Mouse (Mus musculus): ENCODE measurements around the gene Gdpd2. TPM values are rescaled to one million over a fixed set of nuclear protein-coding genes. Genes with fewer than 3 reads are reported as not detected.

Gene Gdpd2
- polyA plus RNA-seq, 1 experiment = not detected

- H3K27ac ChIP-seq (ENCODE audit: insufficient read depth, low read length) = no peak overlapping the region
- H3K4me3 ChIP-seq (ENCODE audit: low read depth, low read length) = peak overlapping the region; percentile 86
- peaks cover 2% of the 10 kb centered on the region for H3K4me1 ChIP-seq (ENCODE audit: control insufficient read depth, insufficient read depth, low read length)
- no peaks in the 10 kb centered on the region for H3K36me3 ChIP-seq (ENCODE audit: control insufficient read depth, insufficient read depth, low read length, poor library complexity, severe bottlenecking)
- H3K9me3 ChIP-seq (replicated peaks; ENCODE audit: control insufficient read depth, insufficient read depth, low read length, poor library complexity, severe bottlenecking) = no peaks in the 10 kb centered on the region
- no peaks in the 10 kb centered on the region for H3K27me3 ChIP-seq (ENCODE audit: control insufficient read depth, insufficient read depth, low read length, poor library complexity, severe bottlenecking)
- H3K9ac ChIP-seq (ENCODE audit: low read depth, poor library complexity, severe bottlenecking) = peak overlapping the region; percentile 77
- TF ChIP-seq POLR2A (IDR thresholded peaks at IDR 0.05; ENCODE audit: insufficient read depth, low read length) = no peak
- no peak for TF ChIP-seq CTCF (IDR thresholded peaks at IDR 0.05; ENCODE audit: low read depth, low read length)
- TF ChIP-seq EP300 (IDR thresholded peaks at IDR 0.05; ENCODE audit: insufficient read depth, low read depth, low read length) = no peak
Observed at GRCm38 (mm10) chrX:100774341-100774811, 44.7 kb downstream of the Gdpd2 start.

GRCm38 (mm10) chrX:100775405-100775804 is 45.7 kb downstream of the Gdpd2 start:
- Histone ChIP-seq H3K4me3 (ENCODE audit: low read depth, low read length) (no peak overlapping the region), H3K27ac (ENCODE audit: insufficient read depth, low read length) (no peak overlapping the region), H3K4me1 (ENCODE audit: control insufficient read depth, insufficient read depth, low read length) (peaks cover 3% of the 10 kb centered on the region), H3K27me3 (ENCODE audit: control insufficient read depth, insufficient read depth, low read length, poor library complexity, severe bottlenecking) (no peaks in the 10 kb centered on the region), H3K9ac (ENCODE audit: low read depth, poor library complexity, severe bottlenecking) (no peak overlapping the region), H3K36me3 (ENCODE audit: control insufficient read depth, insufficient read depth, low read length, poor library complexity, severe bottlenecking) (no peaks in the 10 kb centered on the region), H3K9me3 (replicated peaks; ENCODE audit: control insufficient read depth, insufficient read depth, low read length, poor library complexity, severe bottlenecking) (no peaks in the 10 kb centered on the region)
- no peak for TF ChIP-seq EP300 (IDR thresholded peaks at IDR 0.05; ENCODE audit: insufficient read depth, low read depth, low read length)
- TF ChIP-seq CTCF (IDR thresholded peaks at IDR 0.05; ENCODE audit: low read depth, low read length) = no peak
- TF ChIP-seq POLR2A (IDR thresholded peaks at IDR 0.05; ENCODE audit: insufficient read depth, low read length) = no peak

- H3K27ac ChIP-seq (ENCODE audit: insufficient read depth, low read length) = peak overlapping the region; percentile 20; the same call in 1 of the 2 replicates
- no peaks in the 10 kb centered on the region for H3K36me3 ChIP-seq (ENCODE audit: control insufficient read depth, insufficient read depth, low read length, poor library complexity, severe bottlenecking)
- no peak for TF ChIP-seq EP300 (IDR thresholded peaks at IDR 0.05; ENCODE audit: insufficient read depth, low read depth, low read length)
- TF ChIP-seq POLR2A (IDR thresholded peaks at IDR 0.05; ENCODE audit: insufficient read depth, low read length) = no peak
- no peak for TF ChIP-seq CTCF (IDR thresholded peaks at IDR 0.05; ENCODE audit: low read depth, low read length)
- no peak overlapping the region for H3K9ac ChIP-seq (ENCODE audit: low read depth, poor library complexity, severe bottlenecking)
- H3K9me3 ChIP-seq (replicated peaks; ENCODE audit: control insufficient read depth, insufficient read depth, low read length, poor library complexity, severe bottlenecking) = no peaks in the 10 kb centered on the region
- no peaks in the 10 kb centered on the region for H3K27me3 ChIP-seq (ENCODE audit: control insufficient read depth, insufficient read depth, low read length, poor library complexity, severe bottlenecking)
- H3K4me1 ChIP-seq (ENCODE audit: control insufficient read depth, insufficient read depth, low read length) = peaks cover 3% of the 10 kb centered on the region
- H3K4me3 ChIP-seq (ENCODE audit: low read depth, low read length) = no peak overlapping the region
Observed at GRCm38 (mm10) chrX:100776494-100776893, 46.8 kb downstream of the Gdpd2 start.

- Histone ChIP-seq H3K4me3 (ENCODE audit: low read depth, low read length) (peak overlapping the region; percentile 83), H3K27me3 (ENCODE audit: control insufficient read depth, insufficient read depth, low read length, poor library complexity, severe bottlenecking) (no peaks in the 10 kb centered on the region), H3K9me3 (replicated peaks; ENCODE audit: control insufficient read depth, insufficient read depth, low read length, poor library complexity, severe bottlenecking) (no peaks in the 10 kb centered on the region), H3K4me1 (ENCODE audit: control insufficient read depth, insufficient read depth, low read length) (peaks cover 3% of the 10 kb centered on the region), H3K9ac (ENCODE audit: low read depth, poor library complexity, severe bottlenecking) (peak overlapping the region; percentile 64), H3K27ac (ENCODE audit: insufficient read depth, low read length) (no peak overlapping the region; the same call in 1 of the 2 replicates), H3K36me3 (ENCODE audit: control insufficient read depth, insufficient read depth, low read length, poor library complexity, severe bottlenecking) (no peaks in the 10 kb centered on the region)
- TF ChIP-seq POLR2A (IDR thresholded peaks at IDR 0.05; ENCODE audit: insufficient read depth, low read length) (no peak), CTCF (IDR thresholded peaks at IDR 0.05; ENCODE audit: low read depth, low read length) (no peak), EP300 (IDR thresholded peaks at IDR 0.05; ENCODE audit: insufficient read depth, low read depth, low read length) (no peak)
Observed at GRCm38 (mm10) chrX:100776985-100777654, 47.4 kb downstream of the Gdpd2 start.

DNA sequence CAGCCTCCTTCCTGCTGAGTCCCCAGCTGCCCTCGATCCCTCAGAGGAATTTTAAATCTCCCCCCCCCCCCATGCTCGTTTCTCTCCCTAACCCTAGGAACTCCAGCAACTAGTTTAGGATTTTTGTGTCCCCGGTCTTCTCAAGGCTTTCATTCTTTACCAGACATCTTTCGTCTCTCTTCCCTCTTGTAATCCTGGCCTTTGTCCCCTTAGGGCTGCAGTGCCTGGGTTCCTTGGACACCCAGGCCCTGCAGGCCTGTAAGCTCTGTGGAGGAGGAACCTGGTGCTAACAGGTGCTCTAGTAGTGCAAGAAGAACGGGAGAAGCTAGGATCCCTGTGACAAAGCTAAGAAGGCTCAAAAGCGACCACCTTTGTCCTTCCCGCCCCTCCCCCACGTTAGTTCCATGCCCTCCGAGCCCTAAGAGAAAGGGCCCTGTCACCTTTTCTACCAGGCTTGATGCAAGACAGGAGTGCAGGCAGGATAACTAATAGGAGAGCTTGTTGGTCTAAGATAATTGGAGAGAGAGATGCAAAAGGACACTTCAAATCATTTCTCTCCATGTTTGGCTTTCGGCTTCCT is 48.1 kb downstream of the Gdpd2 start:
- Histone ChIP-seq H3K27me3 (ENCODE audit: control insufficient read depth, insufficient read depth, low read length, poor library complexity, severe bottlenecking) (no peaks in the 10 kb centered on the region), H3K27ac (ENCODE audit: insufficient read depth, low read length) (no peak overlapping the region)
- no peak for TF ChIP-seq CTCF (IDR thresholded peaks at IDR 0.05; ENCODE audit: low read depth, low read length)
- no peak for TF ChIP-seq EP300 (IDR thresholded peaks at IDR 0.05; ENCODE audit: insufficient read depth, low read depth, low read length)
- no peak for TF ChIP-seq POLR2A (IDR thresholded peaks at IDR 0.05; ENCODE audit: insufficient read depth, low read length)

DNA sequence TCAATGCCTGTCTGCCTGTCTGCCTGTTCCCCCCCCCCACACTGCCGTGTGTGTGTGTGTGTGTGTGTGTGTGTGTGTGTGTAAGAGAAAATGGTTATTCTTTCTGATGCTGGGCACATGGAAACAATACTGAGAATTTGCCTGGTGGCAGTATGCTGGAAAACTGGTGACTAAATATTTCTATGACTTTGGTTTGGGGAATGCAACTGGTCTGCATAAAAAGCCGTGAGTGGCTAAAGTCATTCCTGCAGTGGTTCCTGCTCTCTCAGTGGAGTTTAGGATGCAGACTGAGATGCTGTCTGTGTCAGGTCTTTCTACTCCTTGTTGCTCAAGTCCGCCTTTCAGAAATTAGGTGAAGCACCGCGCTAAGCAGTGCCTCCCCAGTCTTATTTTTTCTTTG is 48.7 kb downstream of the Gdpd2 start:
- no peak for TF ChIP-seq EP300 (IDR thresholded peaks at IDR 0.05; ENCODE audit: insufficient read depth, low read depth, low read length)
- no peak for TF ChIP-seq CTCF (IDR thresholded peaks at IDR 0.05; ENCODE audit: low read depth, low read length)
- TF ChIP-seq POLR2A (IDR thresholded peaks at IDR 0.05; ENCODE audit: insufficient read depth, low read length) = no peak
- Histone ChIP-seq H3K9me3 (replicated peaks; ENCODE audit: control insufficient read depth, insufficient read depth, low read length, poor library complexity, severe bottlenecking) (no peaks in the 10 kb centered on the region), H3K27me3 (ENCODE audit: control insufficient read depth, insufficient read depth, low read length, poor library complexity, severe bottlenecking) (no peaks in the 10 kb centered on the region), H3K4me1 (ENCODE audit: control insufficient read depth, insufficient read depth, low read length) (peaks cover 3% of the 10 kb centered on the region), H3K9ac (ENCODE audit: low read depth, poor library complexity, severe bottlenecking) (no peak overlapping the region), H3K36me3 (ENCODE audit: control insufficient read depth, insufficient read depth, low read length, poor library complexity, severe bottlenecking) (no peaks in the 10 kb centered on the region), H3K4me3 (ENCODE audit: low read depth, low read length) (no peak overlapping the region; the same call in 1 of the 2 replicates), H3K27ac (ENCODE audit: insufficient read depth, low read length) (no peak overlapping the region)

More for the DNA sequence above, 48.1 kb downstream of the Gdpd2 start:
- Histone ChIP-seq H3K9me3 (replicated peaks; ENCODE audit: control insufficient read depth, insufficient read depth, low read length, poor library complexity, severe bottlenecking) (no peaks in the 10 kb centered on the region), H3K4me1 (ENCODE audit: control insufficient read depth, insufficient read depth, low read length) (peaks cover 3% of the 10 kb centered on the region), H3K36me3 (ENCODE audit: control insufficient read depth, insufficient read depth, low read length, poor library complexity, severe bottlenecking) (no peaks in the 10 kb centered on the region), H3K4me3 (ENCODE audit: low read depth, low read length) (peak overlapping the region; percentile 83), H3K9ac (ENCODE audit: low read depth, poor library complexity, severe bottlenecking) (peak overlapping the region; percentile 64)

Other genes starting within 250 kb of the Gdpd2 start
- gene Igbp1, start 235.6 kb upstream of the Gdpd2 start, polyA plus RNA-seq (2011; ENCODE audit: insufficient read depth, insufficient read length, low read depth, missing spikeins) = 75.0 and 82.6 TPM in 2 replicates
- gene Dgat2l6, start 205.0 kb upstream of the Gdpd2 start, polyA plus RNA-seq (2011; ENCODE audit: insufficient read depth, insufficient read length, low read depth, missing spikeins) = not detected in 2 replicates
- gene Awat1, start 157.6 kb upstream of the Gdpd2 start, polyA plus RNA-seq (2011; ENCODE audit: insufficient read depth, insufficient read length, low read depth, missing spikeins) = not detected in 2 replicates
- gene P2ry4, start 135.0 kb upstream of the Gdpd2 start, polyA plus RNA-seq (2011; ENCODE audit: insufficient read depth, insufficient read length, low read depth, missing spikeins) = 1.1 and 1.6 TPM in 2 replicates
- not detected in 2 replicates for gene Arr3, start 124.4 kb upstream of the Gdpd2 start, polyA plus RNA-seq (2011; ENCODE audit: insufficient read depth, insufficient read length, low read depth, missing spikeins)
- gene Kif4, start 104.1 kb upstream of the Gdpd2 start, polyA plus RNA-seq (2011; ENCODE audit: insufficient read depth, insufficient read length, low read depth, missing spikeins) = 47.6 and 54.7 TPM in 2 replicates
- gene Pdzd11, start 103.3 kb upstream of the Gdpd2 start, polyA plus RNA-seq (2011; ENCODE audit: insufficient read depth, insufficient read length, low read depth, missing spikeins) = 59.2 and 63.7 TPM in 2 replicates
- 33.8 and 40.3 TPM in 2 replicates for gene Dlg3, start 37.8 kb downstream of the Gdpd2 start, polyA plus RNA-seq (2011; ENCODE audit: insufficient read depth, insufficient read length, low read depth, missing spikeins)